Mouse (Mus musculus): ENCODE results near the gene Frem2. TPM values are rescaled to one million over a fixed set of nuclear protein-coding genes. Genes with fewer than 3 reads are reported as not detected.

Frem2 gene
- polyA plus RNA-seq (2014; fragmentation: Nextera tagmentation; extraction: Ambion mirVana): 4.2 and 5.5 TPM in 2 replicates

DNA sequence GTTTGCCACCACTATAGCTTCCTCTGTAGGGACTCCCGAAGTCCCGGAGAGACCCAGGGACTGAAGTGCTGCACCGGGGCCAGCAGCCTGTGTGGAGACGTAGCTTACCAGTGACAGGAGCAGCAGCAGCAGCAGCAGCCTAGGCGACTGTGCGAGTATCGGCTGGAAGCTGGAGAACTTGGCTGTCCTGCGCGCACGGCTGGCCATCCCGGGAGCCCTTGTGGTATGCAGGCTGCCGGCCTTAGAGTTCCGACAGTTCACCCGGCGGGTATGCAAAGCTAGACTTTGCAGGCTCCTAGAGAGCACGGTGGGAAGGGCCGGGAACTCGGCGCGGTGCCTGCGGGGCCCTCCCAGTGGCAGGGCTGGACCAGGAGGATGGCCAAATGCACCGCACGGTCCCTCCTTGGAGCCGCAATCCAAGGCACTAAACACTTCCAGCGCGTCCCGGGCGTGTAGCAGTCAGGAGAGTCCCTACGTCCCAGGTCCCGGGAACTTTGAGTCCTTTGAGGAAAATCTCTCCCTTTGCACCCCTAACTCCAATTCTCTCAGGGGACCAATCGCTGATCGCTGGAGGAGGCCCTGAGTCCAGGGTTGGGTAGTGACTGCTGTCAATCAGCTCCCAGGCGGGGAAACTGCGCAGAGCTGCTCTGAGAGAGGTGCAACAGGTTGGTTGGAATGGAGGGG is at the start of gene Frem2:
Frem2 (minus strand) TSS at position 478 of the 684 bp plus-strand sequence.
- Histone ChIP-seq H3K4me2 (ENCODE audit: low read length) (peak within 1 kb of the TSS; percentile 94), H3K27ac (replicated peaks in 1 of 2; ENCODE audit: control insufficient read depth in 1 of 2, insufficient read depth in 1 of 2, low read depth in 2 of 2, low read length in 2 of 2) (peak within 1 kb of the TSS; percentile 41 to 77), H3K9ac (ENCODE audit: low read length) (peak within 1 kb of the TSS; percentile 69), H3K27me3 (ENCODE audit: control insufficient read depth, insufficient read depth, low read length) (0 out of 2 replicates have a peak, but pooled peaks cover 9% of the 10 kb centered on the region), H3K36me3 (ENCODE audit: control insufficient read depth, insufficient read depth, low read length) (peaks cover 11% of the 10 kb centered on the region; the same call in 1 of the 2 replicates), H3K9me3 (ENCODE audit: control insufficient read depth, low read length) (peaks cover 18% of the 10 kb centered on the region), H3K4me3 (ENCODE audit: control insufficient read depth in 1 of 2, insufficient read depth in 1 of 2, low read depth in 1 of 2, low read length in 2 of 2) (peak within 1 kb of the TSS; percentile 66 to 76), H3K4me1 (ENCODE audit: control insufficient read depth in 2 of 2, insufficient read depth in 2 of 2, low read length in 2 of 2) (peaks cover 9 to 15% of the 10 kb centered on the region in 2 experiments; a peak in 3 of 4 replicates)
- peak; percentile 86 for ATAC-seq (ENCODE audit: insufficient number of reproducible peaks, insufficient read depth, low FRiP score, low read depth)
- under 1% methylated on average over 33 of the region's 34 CpGs for WGBS

GRCm38 (mm10) chr3:53705992-53706495 is 48.9 kb upstream of the Frem2 start:
- H3K27me3 ChIP-seq (ENCODE audit: control insufficient read depth, insufficient read depth, low read length): no peaks in the 10 kb centered on the region
- no peaks in the 10 kb centered on the region for H3K36me3 ChIP-seq (ENCODE audit: control insufficient read depth, insufficient read depth, low read length)
- no peak overlapping the region for H3K4me2 ChIP-seq (ENCODE audit: low read length)
- peaks cover 13 to 26% of the 10 kb centered on the region in 2 experiments for H3K4me1 ChIP-seq (ENCODE audit: control insufficient read depth in 2 of 2, insufficient read depth in 2 of 2, low read length in 2 of 2)
- ATAC-seq (ENCODE audit: insufficient number of reproducible peaks, insufficient read depth, low FRiP score, low read depth): no peak
- no peak overlapping the region for H3K4me3 ChIP-seq (ENCODE audit: control insufficient read depth in 1 of 2, insufficient read depth in 1 of 2, low read depth in 1 of 2, low read length in 2 of 2)
- no peak overlapping the region for H3K27ac ChIP-seq (replicated peaks in 1 of 2; ENCODE audit: control insufficient read depth in 1 of 2, insufficient read depth in 1 of 2, low read depth in 2 of 2, low read length in 2 of 2)
- 82% methylated on average over 6 of the region's 6 CpGs for WGBS
- no peaks in the 10 kb centered on the region for H3K9me3 ChIP-seq (ENCODE audit: control insufficient read depth, low read length)
- H3K9ac ChIP-seq (ENCODE audit: low read length): no peak overlapping the region

DNA sequence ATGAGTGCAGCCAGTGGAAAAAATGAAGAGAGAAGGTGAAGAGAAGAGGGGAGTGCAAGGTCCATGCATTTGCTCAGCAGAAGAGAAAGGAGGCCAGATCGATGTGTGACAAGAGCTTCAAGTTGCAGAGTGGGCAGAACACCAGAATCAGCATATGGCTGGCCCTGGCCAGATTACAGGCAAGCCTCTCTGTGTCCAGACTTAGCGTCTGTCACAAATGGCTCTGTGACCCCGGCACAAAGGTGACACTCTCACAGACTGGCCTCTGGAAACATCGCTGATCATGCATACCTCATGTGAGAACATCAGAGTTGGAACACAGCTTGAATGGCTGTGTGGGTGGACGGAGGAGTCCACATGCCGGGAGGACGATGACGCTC is 46.0 kb upstream of the Frem2 start:
- peaks cover 11 to 26% of the 10 kb centered on the region in 2 experiments for H3K4me1 ChIP-seq (ENCODE audit: control insufficient read depth in 2 of 2, insufficient read depth in 2 of 2, low read length in 2 of 2)
- no peak overlapping the region for H3K4me3 ChIP-seq (ENCODE audit: control insufficient read depth in 1 of 2, insufficient read depth in 1 of 2, low read depth in 1 of 2, low read length in 2 of 2)
- 49% methylated on average over 8 of the region's 8 CpGs for WGBS
- no peak overlapping the region for H3K9ac ChIP-seq (ENCODE audit: low read length)
- H3K27me3 ChIP-seq (ENCODE audit: control insufficient read depth, insufficient read depth, low read length): no peaks in the 10 kb centered on the region
- no peaks in the 10 kb centered on the region for H3K36me3 ChIP-seq (ENCODE audit: control insufficient read depth, insufficient read depth, low read length)
- H3K27ac ChIP-seq (replicated peaks in 1 of 2; ENCODE audit: control insufficient read depth in 1 of 2, insufficient read depth in 1 of 2, low read depth in 2 of 2, low read length in 2 of 2): no peak overlapping the region; a peak in 1 of 4 replicates
- ATAC-seq (ENCODE audit: insufficient number of reproducible peaks, insufficient read depth, low FRiP score, low read depth): no peak
- H3K4me2 ChIP-seq (ENCODE audit: low read length): no peak overlapping the region
- no peaks in the 10 kb centered on the region for H3K9me3 ChIP-seq (ENCODE audit: control insufficient read depth, low read length)

DNA sequence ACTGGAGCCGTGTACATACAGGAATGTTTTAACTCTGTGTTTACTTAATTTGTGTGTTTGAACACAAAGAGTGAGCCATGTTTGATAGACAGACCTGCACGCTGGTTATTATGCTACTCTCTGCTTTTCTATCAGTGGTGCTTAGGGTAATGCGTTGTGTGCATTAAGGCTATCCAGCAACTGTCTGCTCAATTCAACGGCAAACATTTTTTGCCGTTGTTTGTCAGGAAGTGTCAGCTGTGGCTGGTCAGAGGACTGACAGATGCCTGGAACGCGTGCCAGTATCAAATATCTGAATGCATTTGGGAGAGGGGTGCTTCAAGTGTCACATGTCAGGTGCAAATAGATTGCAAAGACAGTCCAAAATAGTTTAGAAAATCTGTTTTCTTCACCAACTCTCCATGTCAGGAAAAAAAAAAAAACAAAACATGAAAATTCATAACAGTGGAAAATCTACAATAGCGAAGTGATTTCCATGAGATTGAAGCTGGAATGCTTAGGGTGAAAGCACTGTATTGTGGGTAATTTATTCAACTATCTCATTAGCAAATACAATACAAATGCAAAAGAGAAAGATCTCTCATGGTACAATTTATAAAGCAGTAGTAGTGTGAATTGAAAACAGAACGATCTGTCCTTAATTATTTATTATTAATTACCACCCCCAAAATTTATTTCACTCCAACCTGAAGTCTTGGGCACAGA is 45.4 kb upstream of the Frem2 start:
- Histone ChIP-seq H3K36me3 (ENCODE audit: control insufficient read depth, insufficient read depth, low read length) (no peaks in the 10 kb centered on the region), H3K4me3 (ENCODE audit: control insufficient read depth in 1 of 2, insufficient read depth in 1 of 2, low read depth in 1 of 2, low read length in 2 of 2) (no peak overlapping the region), H3K9me3 (ENCODE audit: control insufficient read depth, low read length) (no peaks in the 10 kb centered on the region), H3K4me1 (ENCODE audit: control insufficient read depth in 2 of 2, insufficient read depth in 2 of 2, low read length in 2 of 2) (peaks cover 11 to 24% of the 10 kb centered on the region in 2 experiments), H3K9ac (ENCODE audit: low read length) (no peak overlapping the region), H3K4me2 (ENCODE audit: low read length) (no peak overlapping the region), H3K27me3 (ENCODE audit: control insufficient read depth, insufficient read depth, low read length) (no peaks in the 10 kb centered on the region), H3K27ac (replicated peaks in 1 of 2; ENCODE audit: control insufficient read depth in 1 of 2, insufficient read depth in 1 of 2, low read depth in 2 of 2, low read length in 2 of 2) (no peak overlapping the region)
- WGBS: 27% methylated on average over 9 of the region's 9 CpGs
- ATAC-seq (ENCODE audit: insufficient number of reproducible peaks, insufficient read depth, low FRiP score, low read depth): no peak

DNA sequence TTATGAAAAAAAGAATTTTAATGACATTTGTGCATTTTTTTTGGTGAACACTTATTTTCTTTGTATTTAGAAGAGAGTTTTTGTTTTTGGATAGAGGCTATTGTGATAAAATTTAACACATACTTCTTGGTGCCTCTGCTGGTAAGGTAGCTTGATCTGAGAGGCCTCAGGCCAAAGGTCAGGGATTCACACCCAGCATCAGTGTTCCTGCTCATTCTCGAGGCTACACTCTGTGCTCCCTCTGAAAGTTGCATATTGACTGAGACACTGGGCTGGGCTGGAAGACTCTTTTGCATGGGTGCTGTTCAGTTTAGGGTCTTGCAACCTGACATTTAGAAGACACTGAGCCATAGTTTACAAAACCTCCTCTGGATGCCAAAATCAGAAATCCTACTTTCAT is 44.8 kb upstream of the Frem2 start:
- WGBS: 62% methylated on average over 1 of the region's 1 CpGs
- H3K27me3 ChIP-seq (ENCODE audit: control insufficient read depth, insufficient read depth, low read length): no peaks in the 10 kb centered on the region
- H3K4me1 ChIP-seq (ENCODE audit: control insufficient read depth in 2 of 2, insufficient read depth in 2 of 2, low read length in 2 of 2): peaks cover 7 to 18% of the 10 kb centered on the region in 2 experiments
- no peak overlapping the region for H3K4me3 ChIP-seq (ENCODE audit: control insufficient read depth in 1 of 2, insufficient read depth in 1 of 2, low read depth in 1 of 2, low read length in 2 of 2)
- H3K9me3 ChIP-seq (ENCODE audit: control insufficient read depth, low read length): no peaks in the 10 kb centered on the region
- no peak overlapping the region for H3K27ac ChIP-seq (replicated peaks in 1 of 2; ENCODE audit: control insufficient read depth in 1 of 2, insufficient read depth in 1 of 2, low read depth in 2 of 2, low read length in 2 of 2)
- no peak overlapping the region for H3K4me2 ChIP-seq (ENCODE audit: low read length)
- H3K9ac ChIP-seq (ENCODE audit: low read length): no peak overlapping the region
- no peak for ATAC-seq (ENCODE audit: insufficient number of reproducible peaks, insufficient read depth, low FRiP score, low read depth)
- no peaks in the 10 kb centered on the region for H3K36me3 ChIP-seq (ENCODE audit: control insufficient read depth, insufficient read depth, low read length)

DNA sequence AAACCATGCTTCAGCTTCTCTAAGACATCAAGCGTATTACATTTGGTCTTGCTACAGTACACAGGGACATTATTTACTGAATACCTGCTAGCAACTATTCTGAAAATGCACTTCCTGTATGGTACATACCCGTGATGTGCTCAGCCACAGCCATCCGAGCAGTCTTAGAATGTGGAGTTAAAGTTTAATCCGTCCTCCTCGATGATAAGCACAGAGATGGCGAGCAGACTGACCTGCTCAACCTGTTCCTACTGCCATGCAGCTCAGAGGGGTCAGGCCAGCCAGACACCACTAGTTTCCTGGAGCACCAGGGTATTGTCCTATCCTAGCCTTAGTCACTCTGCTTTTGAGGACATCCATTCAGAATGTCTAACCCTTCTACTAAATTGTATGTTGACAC is 30.6 kb upstream of the Frem2 start:
- no peaks in the 10 kb centered on the region for H3K27me3 ChIP-seq (ENCODE audit: control insufficient read depth, insufficient read depth, low read length)
- 69% methylated on average over 6 of the region's 6 CpGs for WGBS
- no peak for ATAC-seq (ENCODE audit: insufficient number of reproducible peaks, insufficient read depth, low FRiP score, low read depth)
- H3K9me3 ChIP-seq (ENCODE audit: control insufficient read depth, low read length): no peaks in the 10 kb centered on the region
- peaks cover 0 to 3% of the 10 kb centered on the region in 2 experiments; a peak in 1 of 4 replicates for H3K4me1 ChIP-seq (ENCODE audit: control insufficient read depth in 2 of 2, insufficient read depth in 2 of 2, low read length in 2 of 2)
- H3K9ac ChIP-seq (ENCODE audit: low read length): no peak overlapping the region
- no peak overlapping the region for H3K27ac ChIP-seq (replicated peaks in 1 of 2; ENCODE audit: control insufficient read depth in 1 of 2, insufficient read depth in 1 of 2, low read depth in 2 of 2, low read length in 2 of 2)
- no peak overlapping the region for H3K4me3 ChIP-seq (ENCODE audit: control insufficient read depth in 1 of 2, insufficient read depth in 1 of 2, low read depth in 1 of 2, low read length in 2 of 2)
- H3K36me3 ChIP-seq (ENCODE audit: control insufficient read depth, insufficient read depth, low read length): no peaks in the 10 kb centered on the region
- H3K4me2 ChIP-seq (ENCODE audit: low read length): no peak overlapping the region

GRCm38 (mm10) chr3:53682244-53682643 is 25.1 kb upstream of the Frem2 start:
- no peak overlapping the region for H3K9ac ChIP-seq (ENCODE audit: low read length)
- H3K36me3 ChIP-seq (ENCODE audit: control insufficient read depth, insufficient read depth, low read length): no peaks in the 10 kb centered on the region
- H3K27ac ChIP-seq (replicated peaks in 1 of 2; ENCODE audit: control insufficient read depth in 1 of 2, insufficient read depth in 1 of 2, low read depth in 2 of 2, low read length in 2 of 2): no peak overlapping the region
- 79% methylated on average over 2 of the region's 2 CpGs for WGBS
- H3K4me2 ChIP-seq (ENCODE audit: low read length): no peak overlapping the region
- H3K9me3 ChIP-seq (ENCODE audit: control insufficient read depth, low read length): no peaks in the 10 kb centered on the region
- no peak overlapping the region for H3K4me3 ChIP-seq (ENCODE audit: control insufficient read depth in 1 of 2, insufficient read depth in 1 of 2, low read depth in 1 of 2, low read length in 2 of 2)
- peaks cover 3% of the 10 kb centered on the region in 2 experiments; a peak in 2 of 4 replicates for H3K4me1 ChIP-seq (ENCODE audit: control insufficient read depth in 2 of 2, insufficient read depth in 2 of 2, low read length in 2 of 2)
- no peaks in the 10 kb centered on the region for H3K27me3 ChIP-seq (ENCODE audit: control insufficient read depth, insufficient read depth, low read length)
- ATAC-seq (ENCODE audit: insufficient number of reproducible peaks, insufficient read depth, low FRiP score, low read depth): no peak
